Mouse (Mus musculus): ENCODE measurements around the gene Lypd9.
"Not testable (repeated sequence)": the region's sequence is repeated elsewhere in the genome, so short reads cannot be mapped to it uniquely, and the experiment has no call there.

Lypd9 gene

GRCm38 (mm10) chr11:58452759-58453158 lies at the start of gene Lypd9:
Gene Lypd9, minus strand, starts transcription at chr11:58452923.
- no peak for DNase-seq

GRCm38 (mm10) chr11:58502472-58502871 lies 49.7 kb upstream of the Lypd9 start, which contains the start of gene Olfr331:
Gene Olfr331, minus strand, starts transcription at chr11:58502572.
- not testable (repeated sequence) for DNase-seq

- DNase-seq = no peak
Observed at GRCm38 (mm10) chr11:58499290-58499689, 46.6 kb upstream of the Lypd9 start.

GRCm38 (mm10) chr11:58498761-58499160 lies 46.0 kb upstream of the Lypd9 start:
- DNase-seq = no peak

GRCm38 (mm10) chr11:58492455-58492854 lies 39.7 kb upstream of the Lypd9 start, which contains the start of gene Olfr332:
Gene Olfr332, minus strand, starts transcription at chr11:58492555.
- DNase-seq = no peak

GRCm38 (mm10) chr11:58462170-58462569 lies 9.4 kb upstream of the Lypd9 start, which contains the start of gene Olfr30:
Gene Olfr30, minus strand, starts transcription at chr11:58462270.
- no peak for DNase-seq

GRCm38 (mm10) chr11:58453592-58453991 lies 869 bp upstream of the Lypd9 start:
- DNase-seq = no peak

- DNase-seq = no peak
Observed at GRCm38 (mm10) chr11:58437866-58438265, 14.9 kb downstream of the Lypd9 start.

GRCm38 (mm10) chr11:58432259-58432658 lies 20.5 kb downstream of the Lypd9 start, which contains the start of gene Gm12253:
Gene Gm12253, plus strand, starts transcription at chr11:58432559.
- no peak for DNase-seq

GRCm38 (mm10) chr11:58420815-58421214 lies 31.9 kb downstream of the Lypd9 start, which contains the start of gene 1810065E05Rik:
Gene 1810065E05Rik, plus strand, starts transcription at chr11:58421111.
- no peak for DNase-seq

GRCm38 (mm10) chr11:58418336-58418735 lies 34.4 kb downstream of the Lypd9 start:
- no peak for DNase-seq

GRCm38 (mm10) chr11:58408066-58408465 lies 44.7 kb downstream of the Lypd9 start:
- DNase-seq = no peak

GRCm38 (mm10) chr11:58400655-58401054 lies 52.1 kb downstream of the Lypd9 start:
- no peak for DNase-seq

- no peak for DNase-seq
Observed at GRCm38 (mm10) chr11:58399985-58400645, 52.6 kb downstream of the Lypd9 start.
